Mouse (Mus musculus) granulocyte monocyte progenitor cell, adult 5-6 weeks (primary cell): ENCODE measurements around the gene Ceacam15. TPM values are rescaled to one million over a fixed set of nuclear protein-coding genes. Genes with fewer than 3 reads are reported as not detected.
A peak's percentile ranks its signal among the peaks of the same experiment; 100 is the strongest.
"Not testable (repeated sequence)": the region's sequence is repeated elsewhere in the genome, so short reads cannot be mapped to it uniquely, and the experiment has no call there.

Experiments
- ATAC-seq: replicated peaks from 2 replicates; pipeline ENCODE4 v1.8.0; 2016; ENCODE audit warnings: mild to moderate bottlenecking, moderate TSS enrichment, inconsistent platforms; ENCODE audit not compliant: poor library complexity, severe bottlenecking
- total RNA-seq, 2 experiments: library from RNA; stranded (forward) in 1 of 2; stranded (reverse) in 1 of 2; fragments of 200-712, 200-1000 nt in 1 of 2; fragments of >200 nt in 1 of 2; fragmentation: Nextera tagmentation in 1 of 2; gene quantifications; 2 replicates each; pipeline ENCODE4 v1.2.3; 2014 to 2017

The Ceacam15 gene
- total RNA-seq (2014; fragmentation: Nextera tagmentation) (not detected in 2 replicates), total RNA-seq (2017) (not detected in 2 replicates)

DNA sequence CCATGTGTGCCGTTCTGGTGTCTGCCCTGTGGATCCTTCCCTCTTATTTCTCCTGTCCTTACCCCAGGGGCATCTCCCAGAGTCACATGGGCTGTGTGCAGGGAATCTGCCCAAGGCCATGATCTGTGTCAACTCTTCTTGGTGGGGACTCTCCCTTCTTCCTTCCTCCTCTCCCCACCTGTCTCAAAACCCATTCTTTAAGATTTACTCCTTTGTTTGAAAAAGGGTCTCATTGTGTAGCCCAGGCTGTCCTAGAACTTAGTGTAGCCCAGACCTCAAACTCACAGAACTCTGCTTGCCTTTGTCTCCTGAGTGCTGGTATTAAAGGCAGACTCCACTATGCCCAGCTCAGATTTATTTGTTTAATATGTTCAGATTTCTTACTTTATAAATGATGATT is at the start of gene Ceacam15:
Gene Ceacam15 (minus strand): TSS at position 101 of the 400 bp plus-strand sequence.
- ATAC-seq = no peak

GRCm38 (mm10) chr7:16722490-16722889 is 47.0 kb upstream of the Ceacam15 start:
- ATAC-seq = not testable (repeated sequence)

DNA sequence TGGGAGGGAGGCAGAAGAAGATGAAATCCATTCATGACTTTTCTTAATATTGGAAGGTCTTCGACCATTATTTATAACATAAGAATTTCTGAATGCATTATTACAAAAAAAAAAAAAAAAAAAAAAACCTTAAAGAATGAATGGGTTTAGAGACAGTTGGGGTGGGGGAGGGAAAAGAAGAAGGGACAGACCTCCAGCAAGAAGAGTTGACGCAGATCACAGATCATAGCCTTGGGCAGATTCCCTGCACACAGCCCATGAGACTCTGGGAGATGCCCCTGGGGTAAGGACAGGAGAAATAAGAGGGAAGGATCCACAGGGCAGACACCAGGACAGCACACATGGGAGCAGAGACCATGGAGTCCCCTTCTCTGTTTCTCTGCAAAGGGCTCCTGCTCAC is 46.1 kb upstream of the Ceacam15 start, which contains the start of gene Ceacam9:
Gene Ceacam9 (plus strand): TSS at position 301 of the 400 bp plus-strand sequence.
- ATAC-seq = no peak

DNA sequence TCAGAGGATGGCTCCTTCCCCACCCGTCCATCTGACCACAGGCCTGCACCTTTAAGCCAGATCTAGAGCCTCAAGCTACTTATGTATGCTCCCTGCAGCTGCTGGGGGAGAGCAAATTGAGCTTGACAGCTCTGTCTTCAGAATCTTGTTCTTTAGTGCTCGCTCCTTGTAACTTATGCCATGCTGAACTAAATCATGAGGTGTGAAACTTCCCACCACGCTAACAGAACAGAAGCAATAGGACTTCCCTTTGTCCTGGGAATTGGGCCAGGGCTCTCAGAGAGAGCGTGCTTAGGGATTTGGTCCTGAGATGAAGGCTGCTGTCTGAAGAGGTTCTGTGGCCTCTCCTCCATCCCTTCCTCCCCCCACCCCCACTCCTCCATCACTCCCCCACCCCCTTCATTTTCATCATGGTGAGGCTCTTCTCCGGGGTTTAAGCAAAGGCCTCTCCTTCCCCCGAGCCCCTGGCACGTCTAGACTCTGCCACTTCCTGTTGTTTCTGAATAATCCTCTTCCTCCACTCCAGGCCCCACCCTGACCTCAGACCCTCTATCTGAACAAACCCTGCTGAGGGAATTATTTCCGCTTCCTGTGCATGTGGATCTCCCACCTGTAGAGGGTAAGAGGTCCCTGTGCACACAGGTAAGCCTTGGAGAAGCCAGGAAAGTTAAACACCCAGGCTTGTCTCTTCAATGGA is 41.1 kb upstream of the Ceacam15 start:
- ATAC-seq = not testable (repeated sequence)

DNA sequence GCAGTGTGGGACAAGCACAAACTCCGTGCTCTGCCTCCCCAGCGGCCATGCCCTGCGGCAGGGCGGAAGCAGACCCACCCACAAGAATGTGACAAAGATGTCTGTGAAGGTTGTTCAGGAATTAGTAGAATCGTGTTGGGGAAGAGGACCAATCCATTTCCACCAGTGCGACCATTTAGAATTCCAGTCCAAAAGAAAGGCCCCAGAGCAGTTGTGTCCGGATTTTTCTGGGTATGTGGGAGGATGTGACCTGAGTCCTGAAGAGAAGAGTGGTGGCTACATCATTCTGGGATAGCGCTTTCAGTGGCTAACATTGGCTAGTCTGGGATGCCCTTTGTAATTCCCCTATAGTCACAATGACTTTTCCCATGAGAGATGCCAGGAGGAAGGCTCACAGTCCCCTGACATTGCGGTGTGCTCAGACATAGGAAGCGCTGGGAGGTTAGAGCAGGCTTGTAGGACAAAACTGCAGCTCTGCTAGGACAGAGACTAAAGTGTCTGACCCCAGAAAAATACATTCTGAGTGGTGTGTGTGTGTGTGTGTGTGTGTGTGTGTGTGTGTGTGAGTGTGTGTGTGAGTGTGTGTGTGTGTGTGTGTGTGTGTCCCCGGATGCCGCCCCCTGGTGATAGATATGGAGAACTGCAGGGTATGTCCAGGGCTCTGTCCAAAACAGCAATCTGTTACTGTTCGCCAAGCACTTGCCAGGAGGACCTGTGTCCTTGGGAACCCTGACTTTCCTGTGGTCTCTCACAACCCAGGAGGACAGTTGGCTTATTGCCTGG is 37.3 kb upstream of the Ceacam15 start:
- no peak for ATAC-seq

- ATAC-seq = no peak; the same call in 1 of the 2 replicates
Observed at GRCm38 (mm10) chr7:16710604-16711003, 35.1 kb upstream of the Ceacam15 start.

- ATAC-seq = no peak
Observed at GRCm38 (mm10) chr7:16708244-16708643, 32.7 kb upstream of the Ceacam15 start.

DNA sequence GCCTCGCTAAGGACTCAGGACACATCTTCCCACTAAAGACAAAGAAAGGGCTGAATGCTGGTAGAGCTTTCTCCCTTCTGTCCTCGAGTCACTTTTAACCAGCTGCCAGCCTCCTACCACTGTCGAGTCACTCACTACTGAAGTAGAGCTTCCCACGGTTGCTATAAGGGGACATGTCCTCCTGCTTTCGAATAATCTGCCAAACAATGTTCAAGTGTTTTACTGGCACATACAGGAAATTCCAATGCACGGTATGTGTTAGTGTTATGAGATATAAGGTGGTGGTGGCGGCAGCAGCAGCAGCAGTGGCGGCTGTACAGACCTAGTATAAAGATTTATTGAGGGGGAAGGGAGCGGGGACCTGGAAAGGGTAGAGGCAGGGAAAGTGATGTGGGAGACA is 30.9 kb upstream of the Ceacam15 start:
- ATAC-seq = no peak

DNA sequence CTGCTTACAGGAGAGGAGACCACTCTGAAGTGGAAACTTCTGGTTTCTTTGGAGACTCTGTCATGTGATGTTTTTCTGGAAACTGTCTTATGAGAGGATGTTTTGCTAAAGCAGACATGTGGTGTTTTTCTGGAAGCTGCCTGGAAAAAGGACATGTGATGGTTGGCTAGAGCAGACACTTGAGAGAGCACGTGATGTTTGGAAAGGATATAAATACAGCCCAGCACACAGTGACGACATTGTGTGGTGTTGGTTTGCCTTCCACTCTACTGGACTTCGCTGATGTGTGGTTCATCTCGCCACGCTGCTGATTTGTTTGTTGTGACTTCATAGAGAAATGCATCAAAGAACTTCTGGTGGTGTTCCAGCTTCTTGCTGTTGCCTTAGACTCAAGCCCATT is 25.1 kb upstream of the Ceacam15 start:
- ATAC-seq = no peak

- ATAC-seq = peak; percentile 88
Observed at GRCm38 (mm10) chr7:16699042-16699441, 23.5 kb upstream of the Ceacam15 start.

GRCm38 (mm10) chr7:16695025-16695424 is 19.5 kb upstream of the Ceacam15 start:
- no peak for ATAC-seq

DNA sequence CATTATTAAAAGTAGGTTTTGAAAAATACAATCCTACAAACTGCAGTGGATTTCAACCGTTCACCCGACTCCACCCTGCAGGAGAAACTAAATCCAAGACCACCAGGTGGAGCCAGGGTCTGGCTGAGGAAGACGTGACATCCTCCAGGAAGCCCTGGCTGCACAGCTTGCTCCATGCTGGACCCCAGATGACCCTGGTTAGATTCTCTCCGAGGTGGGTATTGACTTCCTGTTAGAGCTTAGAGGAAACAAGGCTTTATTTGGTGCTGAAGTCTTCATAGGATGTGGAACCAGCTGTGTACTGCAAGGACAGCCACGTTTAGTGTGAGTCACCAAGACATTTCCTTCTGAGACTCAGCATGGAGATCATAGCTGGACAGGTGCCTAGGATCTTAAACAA is 13.7 kb upstream of the Ceacam15 start:
- no peak for ATAC-seq

- ATAC-seq = not testable (repeated sequence)
Observed at GRCm38 (mm10) chr7:16680194-16680593, 4.7 kb upstream of the Ceacam15 start.

- not testable (repeated sequence) for ATAC-seq
Observed at GRCm38 (mm10) chr7:16674699-16675098, 806 bp downstream of the Ceacam15 start.

DNA sequence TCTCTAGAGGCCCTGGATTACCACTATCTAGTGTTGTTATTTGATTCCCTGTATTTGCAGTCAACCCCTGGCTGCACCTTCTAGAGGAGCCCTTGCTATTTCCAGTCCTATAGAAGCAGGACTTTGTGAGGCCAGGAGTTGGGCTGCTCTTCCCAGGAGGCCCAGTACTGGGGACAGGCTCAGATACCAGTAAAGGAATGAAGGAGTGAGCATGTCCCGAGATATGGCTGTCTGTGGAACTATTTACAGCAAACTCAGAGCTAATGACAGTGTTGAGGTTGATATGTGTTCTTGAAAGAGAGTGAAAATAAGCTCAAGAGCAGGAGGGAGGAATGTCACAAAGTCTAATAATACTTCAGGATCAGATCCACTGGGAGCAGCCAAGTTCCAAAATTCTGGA is 1.7 kb downstream of the Ceacam15 start:
- no peak for ATAC-seq

DNA sequence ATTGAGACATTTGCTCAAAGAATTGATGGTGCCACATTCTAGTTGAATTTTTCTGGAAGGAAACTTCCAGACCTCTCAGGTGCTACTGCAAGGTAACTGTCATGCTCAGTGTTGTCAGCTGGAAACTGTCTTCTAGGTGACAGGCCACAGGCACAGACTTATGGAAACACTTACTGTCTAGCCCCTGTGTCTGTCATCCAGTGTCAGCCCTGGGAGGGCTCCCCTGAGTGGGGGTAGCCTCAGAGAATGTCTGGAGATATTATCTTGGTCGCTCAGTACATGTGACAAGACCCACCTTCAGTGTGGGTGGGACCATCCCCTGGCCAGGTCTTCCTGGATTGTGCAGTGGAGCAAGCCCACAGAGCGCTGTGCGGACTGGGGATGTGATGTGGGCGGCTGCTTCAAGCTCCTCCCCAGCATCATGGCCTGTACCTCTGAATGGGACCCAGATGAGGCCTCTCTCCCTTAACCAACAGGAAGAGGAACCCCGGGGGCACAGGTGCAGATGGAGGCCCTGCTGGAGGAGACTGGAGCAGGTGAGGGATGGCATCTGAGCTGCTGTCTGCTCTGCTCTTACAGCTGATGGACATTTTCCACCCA is 7.1 kb downstream of the Ceacam15 start:
- not testable (repeated sequence) for ATAC-seq

GRCm38 (mm10) chr7:16644260-16644659 is 31.2 kb downstream of the Ceacam15 start:
- no peak for ATAC-seq

GRCm38 (mm10) chr7:16643106-16643505 is 32.4 kb downstream of the Ceacam15 start:
- ATAC-seq = not testable (repeated sequence)

DNA sequence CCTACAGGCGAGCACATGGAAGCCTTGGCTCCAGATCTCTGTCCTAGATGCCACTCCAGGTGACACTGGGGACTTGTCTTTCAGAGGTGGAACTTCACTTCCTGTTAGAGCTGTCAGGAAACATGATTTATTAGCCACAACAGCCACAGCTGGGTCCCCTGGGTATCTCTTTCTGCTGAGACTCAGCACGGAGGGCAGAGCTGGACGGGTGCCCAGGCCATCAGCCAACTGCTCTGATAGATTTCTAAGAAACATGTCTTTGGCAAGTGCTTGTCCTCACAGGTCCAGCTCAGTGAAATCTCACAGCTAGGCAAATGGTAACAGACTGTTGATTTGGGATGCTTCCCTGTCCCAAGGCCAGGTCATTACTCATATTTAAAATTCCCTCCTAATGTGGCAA is 36.5 kb downstream of the Ceacam15 start:
- ATAC-seq = no peak

DNA sequence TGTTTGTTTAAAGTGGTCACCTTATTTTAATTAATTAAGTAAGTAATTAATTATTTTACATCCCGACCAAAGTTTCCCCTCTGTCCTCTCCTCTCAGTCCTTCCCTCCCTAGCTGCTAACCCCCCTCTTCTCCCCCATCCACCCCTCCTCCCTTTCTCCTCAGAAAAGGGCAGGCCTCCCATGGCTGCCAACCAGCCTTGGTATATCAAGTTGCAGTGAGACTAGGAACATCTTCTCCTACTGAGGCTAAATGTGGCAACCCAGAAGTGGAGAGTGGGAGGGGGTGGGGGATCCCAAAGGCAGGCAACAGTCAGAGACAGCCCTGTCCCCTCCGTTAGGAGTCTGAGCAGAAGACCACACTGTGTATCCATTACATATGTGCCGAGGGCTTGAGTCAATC is 40.4 kb downstream of the Ceacam15 start:
- no peak for ATAC-seq

- ATAC-seq = peak; percentile 77
Observed at GRCm38 (mm10) chr7:16633913-16634312, 41.6 kb downstream of the Ceacam15 start.
